Mouse (Mus musculus) subcutaneous adipose tissue, adult 2 months (tissue): Measurements from ENCODE around the gene Taar3. TPM values are rescaled to one million over a fixed set of nuclear protein-coding genes. Genes with fewer than 3 reads are reported as not detected.

ENCODE experiments used
- polyA plus RNA-seq: library from polyadenylated mRNA; depleted of rRNA; stranded (reverse); fragments of >200 nt; gene quantifications from 2 replicates; pipeline ENCODE4 v1.2.3, GENCODE M21; 2012; ENCODE audit warnings: low replicate concordance; rRNA removed

Taar3 gene
- polyA plus RNA-seq = not detected in 2 replicates

GRCm38 (mm10) chr10:23949508-23950005 lies at the start of gene Taar3:
TSS of gene Taar3 (plus strand) at chr10:23949558.

GRCm38 (mm10) chr10:23920056-23920455 lies 29.3 kb upstream of the Taar3 start, which contains the start of gene Taar1:
TSS of gene Taar1 (plus strand) at chr10:23920356.

GRCm38 (mm10) chr10:23938312-23938711 lies 11.0 kb upstream of the Taar3 start, which contains the start of gene Taar2:
TSS of gene Taar2 (plus strand) at chr10:23938572.

GRCm38 (mm10) chr10:23960444-23960915 lies 11.1 kb downstream of the Taar3 start, which contains the start of gene Taar4:
TSS of gene Taar4 (plus strand) at chr10:23960494.

DNA sequence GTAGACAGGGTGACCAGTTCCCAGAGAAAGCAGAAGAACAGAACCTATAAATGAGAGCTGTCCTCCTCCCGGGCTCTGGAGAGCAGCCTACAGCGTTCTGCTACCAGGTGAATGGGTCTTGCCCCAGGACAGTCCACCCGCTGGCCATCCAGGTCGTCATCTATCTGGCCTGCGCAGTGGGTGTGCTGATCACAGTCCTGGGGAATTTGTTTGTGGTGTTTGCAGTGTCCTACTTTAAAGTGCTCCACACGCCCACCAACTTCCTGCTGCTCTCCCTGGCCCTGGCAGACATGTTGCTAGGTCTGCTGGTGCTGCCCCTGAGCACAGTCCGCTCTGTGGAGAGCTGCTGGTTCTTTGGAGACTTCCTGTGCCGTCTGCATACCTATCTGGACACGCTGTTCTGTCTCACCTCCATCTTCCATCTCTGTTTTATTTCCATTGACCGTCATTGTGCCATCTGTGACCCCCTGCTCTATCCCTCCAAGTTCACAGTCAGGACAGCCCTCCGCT lies 21.4 kb downstream of the Taar3 start, which contains the start of gene Taar5:
Taar5 (plus strand) TSS at position 51 of the 510 bp plus-strand sequence.

GRCm38 (mm10) chr10:23985546-23985945 lies 36.2 kb downstream of the Taar3 start, which contains the start of gene Taar6:
TSS of gene Taar6 (minus strand) at chr10:23985646.

DNA sequence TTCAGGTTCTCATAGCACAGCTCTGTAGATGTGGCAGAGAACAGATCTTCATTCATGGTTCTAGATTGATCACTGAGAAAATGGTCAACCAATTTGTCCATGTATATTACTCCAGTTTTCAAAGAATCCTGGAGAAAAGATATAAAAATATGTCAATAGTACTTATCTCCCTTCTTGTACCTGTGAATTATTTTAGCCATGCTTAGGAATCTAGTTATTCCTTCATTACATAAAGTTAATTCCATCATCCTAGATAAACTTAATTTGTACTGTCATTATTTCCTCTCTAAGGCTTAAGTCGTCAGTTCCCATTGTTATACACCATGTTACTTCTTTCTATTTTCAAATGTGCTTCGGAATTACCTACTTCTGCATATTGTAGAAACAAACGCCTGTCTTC lies 44.0 kb downstream of the Taar3 start, which contains the start of gene Taar7a:
Taar7a (minus strand) TSS at position 101 of the 400 bp plus-strand sequence.

DNA sequence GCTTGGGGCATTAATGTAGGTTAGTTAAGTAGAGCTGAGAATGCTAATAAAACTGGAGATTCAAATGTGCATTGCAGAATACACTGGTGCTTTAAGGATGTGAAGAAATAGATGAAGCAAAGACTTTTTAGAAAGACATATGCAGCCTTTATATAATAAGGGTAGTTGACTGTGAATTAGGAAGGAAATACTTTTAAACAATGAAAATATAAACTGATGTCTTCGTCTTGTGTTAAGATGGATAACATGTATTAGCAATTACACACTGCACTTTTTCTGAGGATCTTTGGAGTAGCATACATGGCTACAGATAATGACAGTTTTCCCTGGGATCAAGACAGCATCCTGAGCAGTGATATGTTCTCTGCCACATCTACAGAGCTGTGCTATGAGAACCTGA lies 50.3 kb downstream of the Taar3 start, which contains the start of gene Taar7b:
Taar7b (plus strand) TSS at position 301 of the 400 bp plus-strand sequence.

Other genes starting within 250 kb of the Taar3 start
- gene Rps12, start 162.3 kb upstream of the Taar3 start, polyA plus RNA-seq = 949 and 1,914 TPM in 2 replicates
- gene Slc18b1, start 152.6 kb upstream of the Taar3 start, polyA plus RNA-seq = 23.6 and 44.7 TPM in 2 replicates
- 11.5 and 34.9 TPM in 2 replicates for gene Vnn3, start 98.1 kb upstream of the Taar3 start, polyA plus RNA-seq
- gene Vnn1, start 54.9 kb upstream of the Taar3 start, polyA plus RNA-seq = 3.1 TPM in 2 replicates
- not detected in 2 replicates for gene Taar1, start 29.2 kb upstream of the Taar3 start, polyA plus RNA-seq
- 0.11 TPM in 1 of 2 replicates, not detected in the other for gene Taar2, start 11.0 kb upstream of the Taar3 start, polyA plus RNA-seq
- 0.14 TPM in 1 of 2 replicates, not detected in the other for gene Taar4, start 10.9 kb downstream of the Taar3 start, polyA plus RNA-seq
- not detected in 2 replicates for gene Taar5, start 21.1 kb downstream of the Taar3 start, polyA plus RNA-seq
- not detected in 2 replicates for gene Taar6, start 36.1 kb downstream of the Taar3 start, polyA plus RNA-seq
- gene Taar7a, start 43.9 kb downstream of the Taar3 start, polyA plus RNA-seq = not detected in 2 replicates
- not detected in 2 replicates for gene Taar7b, start 50.4 kb downstream of the Taar3 start, polyA plus RNA-seq
- not detected in 2 replicates for gene Taar7d, start 77.7 kb downstream of the Taar3 start, polyA plus RNA-seq
- gene Taar7e, start 88.1 kb downstream of the Taar3 start, polyA plus RNA-seq = not detected in 2 replicates
- gene Taar7f, start 100.0 kb downstream of the Taar3 start, polyA plus RNA-seq = not detected in 2 replicates
- not detected in 2 replicates for gene Taar8a, start 126.9 kb downstream of the Taar3 start, polyA plus RNA-seq
- gene Taar8b, start 142.7 kb downstream of the Taar3 start, polyA plus RNA-seq = not detected in 2 replicates
- gene Taar8c, start 152.4 kb downstream of the Taar3 start, polyA plus RNA-seq = not detected in 2 replicates
- gene Taar9, start 160.0 kb downstream of the Taar3 start, polyA plus RNA-seq = not detected in 2 replicates
- gene Stx7, start 199.7 kb downstream of the Taar3 start, polyA plus RNA-seq = 63.4 and 63.9 TPM in 2 replicates